Mouse (Mus musculus) gastrocnemius, postnatal 14 days (tissue): Measurements from ENCODE around the gene Plppr1. TPM values are rescaled to one million over a fixed set of nuclear protein-coding genes. Genes with fewer than 3 reads are reported as not detected.

ENCODE experiments used
- DNase-seq: peaks from one replicate; pipeline ENCODE4 v3.0.0; 2021; ENCODE audit warnings: mixed read lengths
- intact Hi-C: fragments of 180-260 bp; cut with DNase I; formaldehyde crosslinking; loops from one replicate; pipeline ENCODE4 v1.15.1; 2025; ENCODE audit warnings: low total_unique reads
- total RNA-seq, 2 experiments: library from RNA; stranded (reverse); gene quantifications; 2 replicates each; pipeline ENCODE4 v1.2.3; 2021

The Plppr1 gene
- total RNA-seq, 2 experiments from 2014 or later: 0.04 TPM; not detected in 1

- intact Hi-C loops: no loop called here
- no peak for DNase-seq
Measured at GRCm38 (mm10) chr4:49212616-49213544, 153.8 kb downstream of the Plppr1 start.

GRCm38 (mm10) chr4:49214341-49214740 lies 155.3 kb downstream of the Plppr1 start:
- DNase-seq: no peak
- intact Hi-C loops: no loop called here

DNA sequence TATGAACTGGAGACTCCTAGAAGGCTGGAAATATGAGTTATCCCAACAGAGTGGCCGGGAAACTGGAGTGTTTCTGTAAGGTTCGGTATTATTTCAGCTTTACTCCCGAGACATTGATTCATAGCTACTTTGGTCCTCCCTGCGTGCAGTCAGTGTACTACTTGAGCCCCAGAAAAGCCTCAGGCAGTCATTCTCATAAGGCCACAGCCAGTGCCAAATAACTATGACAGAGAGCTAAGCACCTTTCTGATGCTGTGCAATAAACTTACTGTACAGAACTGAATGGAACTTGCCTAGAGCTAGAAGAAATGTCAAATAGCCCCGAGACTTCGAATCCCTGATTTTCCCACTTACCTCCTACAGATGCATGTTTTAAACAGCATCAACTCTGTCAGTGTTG lies 164.4 kb downstream of the Plppr1 start:
- intact Hi-C loops: no loop called here
- DNase-seq: no peak

- intact Hi-C loops: no loop called here
- no peak for DNase-seq
Measured at GRCm38 (mm10) chr4:49225021-49225420, 165.9 kb downstream of the Plppr1 start.

- intact Hi-C loops: no loop called here
- DNase-seq: no peak
Measured at GRCm38 (mm10) chr4:49232206-49233031, 173.3 kb downstream of the Plppr1 start.

DNA sequence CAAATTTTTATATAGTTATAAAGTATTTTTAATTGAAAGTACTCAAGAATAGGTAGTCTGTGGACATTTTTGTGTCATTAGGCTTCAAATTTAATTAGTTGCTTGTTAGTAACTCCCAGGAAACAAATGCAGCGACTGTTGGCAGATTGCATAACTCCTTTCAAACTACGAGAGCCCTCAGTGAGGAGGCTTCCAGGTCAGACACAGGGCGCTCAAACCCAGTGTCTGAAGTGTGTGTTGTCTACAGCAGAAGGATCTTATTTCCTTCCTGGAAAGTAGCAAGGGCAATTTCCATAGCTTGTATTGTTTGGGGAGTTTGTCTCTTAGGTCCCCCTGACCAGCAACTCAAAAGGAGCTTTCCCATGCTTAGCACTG lies 173.9 kb downstream of the Plppr1 start:
- DNase-seq: no peak
- intact Hi-C loops: no loop called here

DNA sequence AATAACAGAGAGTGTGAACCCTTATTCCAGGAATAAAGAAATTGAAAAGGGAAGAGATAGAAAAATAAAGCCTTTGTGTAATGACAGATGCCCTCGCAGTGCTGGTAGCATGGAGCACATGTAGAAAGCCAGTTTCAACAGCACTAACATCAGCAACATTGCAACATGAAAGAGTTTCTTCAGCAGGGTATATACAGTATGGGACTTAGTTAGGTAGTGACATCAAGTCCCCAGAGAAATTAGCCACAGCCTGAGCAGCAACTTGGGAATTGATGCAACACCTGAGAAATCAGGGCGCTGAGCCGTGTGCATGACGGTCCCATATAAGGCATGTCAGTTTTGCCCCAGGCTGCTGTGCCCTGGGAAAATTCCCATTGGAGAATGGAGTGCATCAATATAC lies 179.0 kb downstream of the Plppr1 start:
- intact Hi-C loops: no loop called here
- DNase-seq: no peak

GRCm38 (mm10) chr4:49239451-49239850 lies 180.4 kb downstream of the Plppr1 start:
- intact Hi-C loops: no loop called here
- no peak for DNase-seq

- intact Hi-C loops: no loop called here
- DNase-seq: no peak
Measured at GRCm38 (mm10) chr4:49244791-49245190, 185.7 kb downstream of the Plppr1 start.

DNA sequence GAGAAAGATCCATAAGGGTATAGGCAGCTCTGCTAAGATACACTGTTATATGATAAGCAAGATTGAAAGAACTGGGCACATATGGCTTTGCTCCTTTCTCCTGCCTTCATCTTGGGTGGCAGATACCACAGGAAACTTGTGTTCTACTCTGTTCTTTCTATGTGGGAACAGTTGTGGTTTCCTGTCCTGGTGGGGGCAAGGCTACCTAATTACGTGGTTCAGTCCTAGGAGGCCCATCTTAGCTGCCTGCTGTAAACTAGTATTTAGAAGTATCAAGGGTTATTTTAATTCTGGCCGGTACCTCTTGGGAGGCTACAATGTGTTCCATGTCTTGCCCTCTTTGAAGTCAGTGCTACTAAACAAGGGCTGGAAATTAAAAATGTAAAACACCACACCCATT lies 186.2 kb downstream of the Plppr1 start:
- intact Hi-C loops: no loop called here
- DNase-seq: no peak

- peak; percentile 5 for DNase-seq
- intact Hi-C loops: no loop called here
Measured at GRCm38 (mm10) chr4:49251262-49251661, 192.2 kb downstream of the Plppr1 start.

- no peak for DNase-seq
- intact Hi-C loops: no loop called here
Measured at GRCm38 (mm10) chr4:49252169-49252568, 193.1 kb downstream of the Plppr1 start.

- DNase-seq: no peak
- intact Hi-C loops: no loop called here
Measured at GRCm38 (mm10) chr4:49278515-49278914, 219.4 kb downstream of the Plppr1 start.

DNA sequence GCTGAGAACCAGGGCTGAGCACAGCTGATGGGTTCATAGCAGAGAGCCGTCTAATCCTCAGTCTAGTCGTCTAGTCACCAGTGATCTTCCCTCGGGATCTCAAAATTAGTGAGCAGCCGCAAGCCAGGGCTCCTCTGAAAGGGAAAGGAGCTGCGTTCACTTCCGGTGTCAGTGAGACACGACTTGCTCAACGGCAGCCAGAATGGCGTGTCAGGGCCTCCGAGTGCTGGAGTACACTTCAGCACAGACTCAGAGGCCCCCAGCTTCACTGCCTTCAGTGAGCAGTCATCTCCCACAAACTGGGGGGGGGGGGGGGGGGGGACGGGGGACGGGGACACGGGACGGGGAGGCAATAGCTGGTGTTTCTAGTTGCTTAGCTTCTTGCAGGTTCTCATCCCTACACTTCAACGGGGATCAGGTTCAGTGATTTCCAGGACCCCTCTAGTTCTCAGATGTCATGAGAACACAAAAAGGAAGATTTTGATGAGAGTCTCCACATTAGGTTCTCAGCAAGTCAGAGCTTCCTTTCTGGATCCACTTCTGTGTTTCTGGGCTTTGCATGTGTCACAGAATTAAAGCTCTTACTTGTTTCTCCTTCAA lies 225.7 kb downstream of the Plppr1 start:
- no peak for DNase-seq
- intact Hi-C loops: no loop called here

- intact Hi-C loops: no loop called here
- DNase-seq: no peak
Measured at GRCm38 (mm10) chr4:49285340-49286196, 226.5 kb downstream of the Plppr1 start.

DNA sequence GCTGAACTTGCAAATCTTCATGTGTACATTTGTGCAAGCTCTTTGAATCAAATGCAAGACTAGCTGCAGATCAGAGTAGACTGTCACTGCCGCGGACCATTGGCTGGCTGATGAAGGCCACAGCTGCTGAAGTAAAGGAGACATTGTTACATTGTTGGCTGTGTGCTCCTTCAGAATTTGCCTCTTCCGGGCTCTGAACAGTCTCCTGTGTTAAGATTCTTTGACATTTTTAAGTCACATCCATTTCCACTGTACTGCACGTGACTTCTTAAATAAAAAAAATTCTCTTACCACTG lies 227.1 kb downstream of the Plppr1 start:
- DNase-seq: no peak
- intact Hi-C loops: no loop called here

- intact Hi-C loops: no loop called here
Measured at GRCm38 (mm10) chr4:49296434-49296833, 237.4 kb downstream of the Plppr1 start.

GRCm38 (mm10) chr4:49299576-49299975 lies 240.5 kb downstream of the Plppr1 start:
- no peak for DNase-seq
- intact Hi-C loops: no loop called here

More at GRCm38 (mm10) chr4:49296434-49296833, 237.4 kb downstream of the Plppr1 start:
- no peak for DNase-seq

DNA sequence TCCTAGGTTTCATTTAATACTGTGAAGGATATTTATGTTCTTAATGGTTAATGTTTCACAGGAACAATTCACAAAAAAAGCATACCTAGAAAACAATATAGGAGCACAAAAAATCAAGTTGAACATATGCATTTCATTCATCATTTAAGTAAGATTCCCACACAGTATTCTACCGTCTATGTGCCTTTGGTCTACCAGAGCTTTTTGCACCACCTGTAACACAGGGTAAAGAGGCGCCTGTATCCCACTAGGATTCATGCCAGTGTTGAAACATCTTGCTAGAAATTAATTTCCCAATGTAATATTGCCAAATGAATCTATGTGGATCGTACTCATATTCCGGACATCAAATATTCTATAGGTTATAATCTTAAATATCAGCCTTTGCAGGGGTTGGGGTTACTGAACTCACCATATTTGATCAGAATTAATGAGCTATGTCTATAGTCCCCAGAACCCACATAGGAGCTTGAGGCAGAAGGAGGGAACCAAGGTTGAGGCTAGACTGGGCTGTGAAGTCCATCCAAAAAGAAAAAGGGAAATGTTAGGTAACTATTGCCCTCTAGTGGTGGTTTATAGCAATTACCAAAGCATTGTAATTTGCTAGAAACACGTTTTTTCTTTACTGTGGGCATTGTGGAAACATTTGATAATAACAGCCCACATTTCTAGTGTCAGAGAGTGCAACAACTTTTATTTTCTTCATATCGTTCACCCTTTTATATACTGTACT lies 263.0 kb downstream of the Plppr1 start:
- DNase-seq: no peak
- intact Hi-C loops: loop anchor here (10.0 kb wide), 2 partner anchors 547 to 627 kb away; no protein-coding TSS in a partner anchor
